Mouse (Mus musculus) forelimb bud, embryonic 11.5 days (tissue): ENCODE measurements at regions not wholly inside any gene's neighbourhood (a gene's known extent, or its start where the extent isn't known, plus 50 kb on each side); places are given as distances from the start of the nearest gene placed in this dataset.

Experiments used
- DNase-seq: peaks from one replicate; pipeline ENCODE4 v3.0.0-alpha.2; 2012; ENCODE audit warnings: low read depth, low spot score

- no peak for DNase-seq
These were observed 88.8 kb upstream of the Zkscan2 start for GRCm38 (mm10) chr7:123589099-123589498.

- no peak for DNase-seq
These were observed 73.5 kb upstream of the Zkscan2 start for GRCm38 (mm10) chr7:123573721-123574120.

- peak; percentile 81 for DNase-seq
These were observed 72.2 kb upstream of the Zkscan2 start for GRCm38 (mm10) chr7:123572376-123572990.

GRCm38 (mm10) chr7:123566264-123566663, 66.0 kb upstream of the Zkscan2 start:
- no peak for DNase-seq

GRCm38 (mm10) chr7:123559544-123559943, 59.3 kb upstream of the Zkscan2 start:
- DNase-seq: no peak
